Mouse (Mus musculus): ENCODE results near the gene Aip.

- TF ChIP-seq GATA1 (IDR thresholded peaks at IDR 0.05; ENCODE audit: low read length) (no peak), TAL1 (IDR thresholded peaks at IDR 0.05; ENCODE audit: low read length) (no peak)
These were observed 3.8 kb upstream of the Aip start for GRCm38 (mm10) chr19:4129462-4129861.

Data from erythroblast, embryonic 14.5 days (primary cell).